Mouse (Mus musculus): ENCODE data around the gene Acat2.
"Not testable (repeated sequence)": the region's sequence is repeated elsewhere in the genome, so short reads cannot be mapped to it uniquely, and the experiment has no call there.

DNA sequence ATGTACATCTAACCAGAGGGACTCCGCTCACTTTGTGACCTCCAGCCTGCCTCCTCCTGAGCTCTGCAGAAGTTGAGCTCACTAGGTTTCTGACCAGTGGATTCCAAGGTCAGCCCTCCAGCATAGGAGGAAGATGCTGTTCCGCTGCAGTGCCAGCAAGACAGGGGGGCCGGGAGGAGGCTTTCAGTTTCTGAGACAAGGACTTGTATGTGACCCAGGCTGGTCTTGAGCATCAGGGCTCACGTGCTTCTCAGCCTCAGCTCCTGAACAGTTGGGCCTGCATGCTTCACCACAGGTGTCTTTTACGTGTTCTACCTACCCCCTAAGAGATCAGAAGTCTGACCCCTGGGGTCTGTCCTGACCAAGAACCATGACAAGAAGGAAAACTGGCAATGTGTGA lies 29.0 kb downstream of the Acat2 start:
- not testable (repeated sequence) for TF ChIP-seq CTCF (IDR thresholded peaks at IDR 0.05; ENCODE audit: borderline replicate concordance, insufficient read depth, low read length); POLR2A (IDR thresholded peaks at IDR 0.05; ENCODE audit: low read depth, low read length)

Measured in embryonic fibroblast, embryonic 13.5 days (primary cell).